Mouse (Mus musculus): ENCODE results near the gene Mturn. TPM values are rescaled to one million over a fixed set of nuclear protein-coding genes. Genes with fewer than 3 reads are reported as not detected.

Gene Mturn
- polyA plus RNA-seq, 2 experiments from 2014 or later = 22.2 to 26.3 TPM

DNA sequence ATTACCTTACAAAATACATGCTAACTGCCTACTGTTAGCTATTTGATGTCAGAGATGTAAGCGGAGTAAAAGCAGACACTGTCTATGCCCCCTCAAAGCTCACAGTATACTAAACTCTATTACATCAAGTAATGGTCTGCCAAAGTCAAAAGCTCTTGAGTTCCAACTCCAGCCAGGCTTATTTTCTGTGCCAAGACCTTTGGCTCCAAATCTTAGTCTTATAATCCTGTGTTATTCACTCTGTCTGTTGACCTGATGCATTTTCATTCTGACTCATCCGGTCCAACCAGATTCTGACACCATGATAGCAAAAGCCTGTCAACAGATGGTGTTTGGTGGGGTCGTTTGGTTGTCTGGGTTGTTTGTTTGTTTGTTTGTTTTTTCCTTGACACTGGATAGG, 50.3 kb downstream of the Mturn start:
- no peak for ATAC-seq

GRCm38 (mm10) chr6:54732721-54733120, 51.3 kb downstream of the Mturn start:
- ATAC-seq = no peak

GRCm38 (mm10) chr6:54736126-54736525, 54.7 kb downstream of the Mturn start:
- ATAC-seq = peak; percentile 31

DNA sequence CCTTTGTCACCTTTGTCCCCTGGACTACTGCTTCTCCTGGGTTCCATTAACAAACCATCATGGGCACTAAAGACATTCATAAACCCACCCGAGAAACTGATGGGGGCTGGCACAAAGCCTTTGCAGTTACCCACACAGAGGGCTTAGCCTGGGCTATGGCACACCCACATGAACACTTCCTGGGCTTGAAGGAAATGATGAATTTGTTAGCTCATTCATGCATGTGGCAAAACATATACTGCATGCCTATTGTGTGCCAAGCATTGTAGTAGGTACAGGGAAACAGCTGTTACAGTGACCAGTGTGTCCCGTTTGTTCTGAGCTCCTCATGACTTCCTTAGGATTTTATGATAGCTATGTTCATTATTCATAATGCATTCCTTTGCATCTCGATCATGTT, 55.8 kb downstream of the Mturn start:
- ATAC-seq = peak; percentile 63

DNA sequence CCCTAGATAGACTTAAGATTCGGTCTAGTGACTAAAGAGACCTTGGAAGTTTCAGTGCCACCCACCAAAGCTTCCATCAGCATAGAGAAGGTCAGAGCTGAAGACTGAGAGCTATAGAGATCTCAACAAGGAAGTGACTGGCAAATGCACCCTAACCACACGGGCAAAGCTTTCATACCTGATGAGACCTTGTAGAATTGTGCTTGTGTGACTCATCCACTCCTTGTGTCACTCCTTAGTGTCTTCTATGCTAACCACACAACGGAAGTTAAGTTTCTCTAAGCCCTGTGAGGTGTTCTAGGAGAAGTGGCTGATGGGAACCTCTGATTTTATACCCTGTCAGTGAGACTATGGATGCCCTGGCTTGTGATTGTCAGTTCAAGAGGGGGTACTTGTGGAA, 56.3 kb downstream of the Mturn start:
- ATAC-seq = peak; percentile 95

GRCm38 (mm10) chr6:54749056-54749455, 67.6 kb downstream of the Mturn start:
- no peak for ATAC-seq

GRCm38 (mm10) chr6:54751621-54752020, 70.2 kb downstream of the Mturn start:
- ATAC-seq = peak; percentile 36

GRCm38 (mm10) chr6:54752076-54752475, 70.7 kb downstream of the Mturn start:
- ATAC-seq = peak; percentile 74

Other genes with a start within 250 kb of the Mturn start
- gene Scrn1, start 115.1 kb upstream of the Mturn start, polyA plus RNA-seq (2017; shearing (Covaris generic)) = under 1 TPM in 1 of 2 experiments, not detected in 1; 0.22 TPM
- gene Plekha8, start 86.5 kb upstream of the Mturn start, polyA plus RNA-seq (2017; shearing (Covaris generic)) = under 1 TPM; 0.67 to 0.73 TPM
- gene Fkbp14, start 84.3 kb upstream of the Mturn start, polyA plus RNA-seq (2017; shearing (Covaris generic)) = not detected
- gene Znrf2, start 135.3 kb downstream of the Mturn start, polyA plus RNA-seq (2017; shearing (Covaris generic)) = 10 to 100 TPM; 22.9 to 26.1 TPM

Data from CD4-positive, CD25-positive, alpha-beta regulatory T cell, adult 4 months (primary cell).